Mouse (Mus musculus) urinary bladder, adult 18-20 months (tissue): ENCODE measurements around the gene Fbxw13.
"Not testable (repeated sequence)": the region's sequence is repeated elsewhere in the genome, so short reads cannot be mapped to it uniquely, and the experiment has no call there.

Experiments
- DNase-seq, 2 experiments: peaks; one replicate each; pipeline ENCODE4 v3.0.0; 2022; ENCODE audit warnings: low spot score in 2 of 2, mixed read lengths in 2 of 2

The Fbxw13 gene

GRCm38 (mm10) chr9:109195875-109196274 lies at the start of gene Fbxw13:
TSS of gene Fbxw13 (minus strand) at chr9:109195975.
- DNase-seq = not testable (repeated sequence)

- DNase-seq = no peak
Measured at GRCm38 (mm10) chr9:109234654-109235053, 38.9 kb upstream of the Fbxw13 start, which contains the start of gene Fbxw20. TSS of gene Fbxw20 (minus strand) at chr9:109234754.

GRCm38 (mm10) chr9:109218449-109218848 lies 22.7 kb upstream of the Fbxw13 start:
- DNase-seq = no peak

GRCm38 (mm10) chr9:109201347-109201746 lies 5.6 kb upstream of the Fbxw13 start:
- not testable (repeated sequence) for DNase-seq

- DNase-seq = no peak
Measured at GRCm38 (mm10) chr9:109200349-109200748, 4.6 kb upstream of the Fbxw13 start.

- DNase-seq = no peak
Measured at GRCm38 (mm10) chr9:109199353-109199752, 3.6 kb upstream of the Fbxw13 start.

GRCm38 (mm10) chr9:109177208-109177607 lies 18.6 kb downstream of the Fbxw13 start:
- no peak for DNase-seq

GRCm38 (mm10) chr9:109176301-109176700 lies 19.5 kb downstream of the Fbxw13 start:
- DNase-seq = no peak

GRCm38 (mm10) chr9:109167316-109167715 lies 28.5 kb downstream of the Fbxw13 start:
- DNase-seq = no peak

GRCm38 (mm10) chr9:109161941-109162340 lies 33.8 kb downstream of the Fbxw13 start, which contains the start of gene Fbxw21:
TSS of gene Fbxw21 (minus strand) at chr9:109162041.
- no peak for DNase-seq

GRCm38 (mm10) chr9:109140414-109140813 lies 55.4 kb downstream of the Fbxw13 start:
- DNase-seq = not testable (repeated sequence)

- DNase-seq = no peak
Measured at GRCm38 (mm10) chr9:109130076-109130475, 65.7 kb downstream of the Fbxw13 start.
